Comparison of ENCODE assay signal across 13 mouse cellular contexts in the genomic region with DNA sequence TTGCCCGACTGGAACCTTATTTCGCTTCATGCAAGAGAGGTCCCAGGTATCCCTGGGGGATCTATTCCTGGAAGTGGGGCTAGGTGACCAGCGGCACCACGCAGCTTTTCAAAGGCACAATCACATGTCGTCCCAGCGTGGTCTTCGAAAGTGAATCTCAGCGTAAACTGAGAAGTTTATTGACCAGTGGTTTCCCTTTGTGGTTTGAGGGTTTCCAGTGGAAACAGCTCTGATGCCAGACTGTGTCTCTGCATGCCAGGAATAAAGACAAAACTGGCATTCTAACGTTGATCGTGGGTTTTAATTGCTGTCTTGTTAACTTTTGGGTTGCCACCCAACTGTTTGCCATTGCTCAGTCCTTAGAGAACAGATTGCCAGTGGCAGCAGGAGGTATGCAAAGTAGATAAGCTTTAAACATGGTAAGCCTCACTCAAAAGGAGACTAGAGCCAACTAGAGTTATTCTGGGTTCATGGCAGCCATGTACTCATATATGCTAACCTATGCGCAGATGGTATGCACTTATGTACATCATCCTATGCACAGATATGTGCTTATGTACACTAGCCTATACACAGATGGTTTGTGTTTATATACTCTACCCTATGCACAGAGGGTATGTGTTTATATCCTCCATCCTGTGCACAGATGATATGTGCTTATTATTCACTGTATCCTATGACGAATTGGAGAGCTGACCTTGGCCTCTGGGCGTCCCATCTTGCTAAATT.
DNase-seq lines count a peak whose midpoint lies in the region; ATAC-seq and TF ChIP-seq lines count a peak whose summit lies in the region.
"Had no signal": no experiment of that assay in that cellular context is flagged by ENCODE, and none has a peak within 500 bp of the region (broad histone marks: within the 10 kb centered on the region; RNA-seq: fewer than 3 reads in every experiment).

No protein-coding gene starts in this region.

- ATAC-seq in embryonic facial prominence, embryonic 12.5 days (ENCODE audit: insufficient number of reproducible peaks, insufficient read depth, low FRiP score, low TSS enrichment) = no peak
- ATAC-seq in midbrain, embryonic 15.5 days (replicated peaks) = 0 out of 2 replicates have a peak, but pooled peaks have one; percentile 46
- ATAC-seq in forebrain, embryonic 16.5 days = peak; percentile 94
- peak; percentile 59 for ATAC-seq in megakaryocyte progenitor cell, adult 5-6 weeks (replicated peaks; ENCODE audit: poor library complexity)
- ATAC-seq: intestine, embryonic 16.5 days had no signal

- H3K4me1 ChIP-seq in embryonic facial prominence, embryonic 12.5 days = peaks cover 27% of the 10 kb centered on the region
- peaks cover 32% of the 10 kb centered on the region for H3K4me1 ChIP-seq in embryonic facial prominence, embryonic 10.5 days
- H3K4me1 ChIP-seq in midbrain, embryonic 15.5 days = peaks cover 8% of the 10 kb centered on the region; the same call in 1 of the 2 replicates
- peaks cover 25% of the 10 kb centered on the region for H3K4me1 ChIP-seq in midbrain, embryonic 10.5 days
- peaks cover 13% of the 10 kb centered on the region for H3K4me1 ChIP-seq in forebrain, embryonic 16.5 days (replicated peaks; ENCODE audit: control insufficient read depth, insufficient read depth, low read length)
- no peaks in the 10 kb centered on the region for H3K4me1 ChIP-seq in thymus, adult 2 months (replicated peaks; ENCODE audit: control insufficient read depth, insufficient read depth, low read length)
- H3K4me1 ChIP-seq: heart, embryonic 10.5 days; lung, embryonic 15.5 days; megakaryocyte, embryonic 14.5 days had no signal

- H3K9ac ChIP-seq in embryonic facial prominence, embryonic 12.5 days = no peak overlapping the region
- H3K9ac ChIP-seq in midbrain, embryonic 15.5 days = no peak overlapping the region
- H3K9ac ChIP-seq in forebrain, embryonic 16.5 days (replicated peaks; ENCODE audit: low read depth, low read length) = no peak overlapping the region
- H3K9ac ChIP-seq: lung, embryonic 15.5 days had no signal

- TF ChIP-seq POLR2A in thymus, adult 2 months (IDR thresholded peaks at IDR 0.05; ENCODE audit: control insufficient read depth, extremely low read depth, insufficient read depth, low read length, poor library complexity) = no peak

- no peaks in the 10 kb centered on the region for H3K9me3 ChIP-seq in embryonic facial prominence, embryonic 12.5 days
- H3K9me3 ChIP-seq in embryonic facial prominence, embryonic 10.5 days = no peaks in the 10 kb centered on the region
- no peaks in the 10 kb centered on the region for H3K9me3 ChIP-seq in midbrain, embryonic 15.5 days
- no peaks in the 10 kb centered on the region for H3K9me3 ChIP-seq in midbrain, embryonic 10.5 days (replicated peaks)
- no peaks in the 10 kb centered on the region for H3K9me3 ChIP-seq in forebrain, embryonic 16.5 days (ENCODE audit: control insufficient read depth, low read length)
- H3K9me3 ChIP-seq: heart, embryonic 10.5 days; lung, embryonic 15.5 days; megakaryocyte, embryonic 14.5 days had no signal

- H3K36me3 ChIP-seq in embryonic facial prominence, embryonic 12.5 days = 0 out of 2 replicates have a peak, but pooled peaks cover 6% of the 10 kb centered on the region
- H3K36me3 ChIP-seq in embryonic facial prominence, embryonic 10.5 days (replicated peaks) = peaks cover 27% of the 10 kb centered on the region
- H3K36me3 ChIP-seq in midbrain, embryonic 15.5 days (replicated peaks) = no peaks in the 10 kb centered on the region
- peaks cover 76% of the 10 kb centered on the region for H3K36me3 ChIP-seq in midbrain, embryonic 10.5 days
- no peaks in the 10 kb centered on the region for H3K36me3 ChIP-seq in forebrain, embryonic 16.5 days (ENCODE audit: control insufficient read depth, insufficient read depth)
- no peaks in the 10 kb centered on the region for H3K36me3 ChIP-seq in thymus, adult 2 months (ENCODE audit: control insufficient read depth, insufficient read depth, low read length)

- H3K27me3 ChIP-seq in embryonic facial prominence, embryonic 12.5 days = no peaks in the 10 kb centered on the region
- no peaks in the 10 kb centered on the region for H3K27me3 ChIP-seq in embryonic facial prominence, embryonic 10.5 days (replicated peaks; ENCODE audit: low read depth, poor library complexity, severe bottlenecking)
- no peaks in the 10 kb centered on the region for H3K27me3 ChIP-seq in midbrain, embryonic 15.5 days (replicated peaks)
- H3K27me3 ChIP-seq in midbrain, embryonic 10.5 days (ENCODE audit: low read depth, poor library complexity, severe bottlenecking) = no peaks in the 10 kb centered on the region
- H3K27me3 ChIP-seq in forebrain, embryonic 16.5 days (replicated peaks; ENCODE audit: control insufficient read depth, insufficient read depth, low read length) = no peaks in the 10 kb centered on the region
- H3K27me3 ChIP-seq in thymus, adult 2 months (ENCODE audit: control insufficient read depth, insufficient read depth, low read length) = no peaks in the 10 kb centered on the region
- H3K27me3 ChIP-seq: lung, embryonic 15.5 days had no signal

- H3K4me3 ChIP-seq in embryonic facial prominence, embryonic 12.5 days = no peak overlapping the region
- no peak overlapping the region for H3K4me3 ChIP-seq in embryonic facial prominence, embryonic 10.5 days
- H3K4me3 ChIP-seq in midbrain, embryonic 15.5 days = no peak overlapping the region
- no peak overlapping the region for H3K4me3 ChIP-seq in midbrain, embryonic 10.5 days
- H3K4me3 ChIP-seq in forebrain, embryonic 16.5 days (replicated peaks; ENCODE audit: low read length) = no peak overlapping the region
- H3K4me3 ChIP-seq in thymus, adult 2 months (ENCODE audit: control insufficient read depth, insufficient read depth, low read length) = no peak overlapping the region
- H3K4me3 ChIP-seq: heart, embryonic 10.5 days; lung, embryonic 15.5 days; megakaryocyte, embryonic 14.5 days had no signal

- WGBS in embryonic facial prominence, embryonic 12.5 days = 76% methylated on average over 13 of the region's 13 CpGs
- 89% methylated on average over 13 of the region's 13 CpGs for WGBS in embryonic facial prominence, embryonic 10.5 days
- WGBS in midbrain, embryonic 15.5 days = 86% methylated on average over 13 of the region's 13 CpGs
- 91% methylated on average over 13 of the region's 13 CpGs for WGBS in midbrain, embryonic 10.5 days
- WGBS in forebrain, embryonic 16.5 days = 59% methylated on average over 13 of the region's 13 CpGs
- WGBS in thymus, adult 2 months = 32% methylated on average over 13 of the region's 13 CpGs

- H3K4me2 ChIP-seq in embryonic facial prominence, embryonic 12.5 days (replicated peaks) = no peak overlapping the region
- H3K4me2 ChIP-seq in midbrain, embryonic 15.5 days = no peak overlapping the region
- no peak overlapping the region for H3K4me2 ChIP-seq in forebrain, embryonic 16.5 days (ENCODE audit: low read length)
- H3K4me2 ChIP-seq: lung, embryonic 15.5 days had no signal

- H3K27ac ChIP-seq in embryonic facial prominence, embryonic 12.5 days = 0 out of 2 replicates have a peak overlapping the region, but pooled peaks have one; percentile 17
- no peak overlapping the region for H3K27ac ChIP-seq in embryonic facial prominence, embryonic 10.5 days (replicated peaks)
- H3K27ac ChIP-seq in midbrain, embryonic 15.5 days = no peak overlapping the region
- no peak overlapping the region for H3K27ac ChIP-seq in midbrain, embryonic 10.5 days (replicated peaks)
- H3K27ac ChIP-seq in forebrain, embryonic 16.5 days (ENCODE audit: low read length) = peak overlapping the region; percentile 2; the same call in 1 of the 2 replicates
- no peak overlapping the region for H3K27ac ChIP-seq in thymus, adult 2 months (ENCODE audit: control insufficient read depth, insufficient read depth, low read length)
- H3K27ac ChIP-seq: heart, embryonic 10.5 days; lung, embryonic 15.5 days had no signal

- DNase-seq in embryonic facial prominence, embryonic 10.5 days (ENCODE audit: low spot score) = no peak
- DNase-seq in midbrain, embryonic 10.5 days (ENCODE audit: low spot score) = no peak
- no peak for DNase-seq in thymus, adult 2 months
- no peak for DNase-seq in heart, adult 8-10 months (ENCODE audit: low spot score)
- DNase-seq: heart, postnatal 4 days had no signal

- TF ChIP-seq CTCF in thymus, adult 2 months (IDR thresholded peaks at IDR 0.05; ENCODE audit: borderline replicate concordance, control insufficient read depth, extremely low read depth, insufficient read depth, low read length, poor library complexity) = no peak

Comparison
In these comparisons a context has a peak if more than half of its experiments do, and no peak if none do; other contexts are left out.
1. H3K27ac ChIP-seq: peak in embryonic facial prominence, embryonic 12.5 days (single experiment) and forebrain, embryonic 16.5 days (single experiment); none in embryonic facial prominence, embryonic 10.5 days (single experiment), midbrain, embryonic 15.5 days (single experiment), midbrain, embryonic 10.5 days (single experiment) and thymus, adult 2 months (single experiment).